Mouse (Mus musculus): ENCODE measurements at regions not wholly inside any gene's neighbourhood (a gene's known extent, or its start where the extent isn't known, plus 50 kb on each side); places are given as distances from the start of the nearest gene placed in this dataset.
A peak's percentile ranks its signal among the peaks of the same experiment; 100 is the strongest.

- H3K36me3 ChIP-seq = no peaks in the 10 kb centered on the region
- WGBS = 76% methylated on average over 7 of the region's 7 CpGs
These were observed 578.3 kb upstream of the Ccdc54 start for GRCm38 (mm10) chr16:51169294-51169693.

GRCm38 (mm10) chr16:51160768-51161167, 569.8 kb upstream of the Ccdc54 start:
- Histone ChIP-seq H3K36me3 (no peaks in the 10 kb centered on the region), H3K9me3 (no peaks in the 10 kb centered on the region), H3K9ac (no peak overlapping the region), H3K27me3 (no peaks in the 10 kb centered on the region), H3K4me2 (no peak overlapping the region), H3K27ac (no peak overlapping the region), H3K4me3 (no peak overlapping the region), H3K4me1 (replicated peaks) (no peaks in the 10 kb centered on the region)
- no peak for ATAC-seq (ENCODE audit: low FRiP score)
- 73% methylated on average over 5 of the region's 5 CpGs for WGBS

More at GRCm38 (mm10) chr16:51169294-51169693, 578.3 kb upstream of the Ccdc54 start:
- Histone ChIP-seq H3K4me2 (no peak overlapping the region), H3K27me3 (no peaks in the 10 kb centered on the region), H3K27ac (no peak overlapping the region), H3K4me3 (no peak overlapping the region), H3K9ac (no peak overlapping the region), H3K4me1 (replicated peaks) (no peaks in the 10 kb centered on the region), H3K9me3 (no peaks in the 10 kb centered on the region)
- no peak for ATAC-seq (ENCODE audit: low FRiP score)

- Histone ChIP-seq H3K4me2 (no peak overlapping the region), H3K9ac (no peak overlapping the region), H3K4me3 (no peak overlapping the region), H3K4me1 (replicated peaks) (no peaks in the 10 kb centered on the region), H3K27ac (no peak overlapping the region), H3K27me3 (no peaks in the 10 kb centered on the region), H3K9me3 (no peaks in the 10 kb centered on the region), H3K36me3 (no peaks in the 10 kb centered on the region)
- no peak for ATAC-seq (ENCODE audit: low FRiP score)
- WGBS = 95% methylated on average over 7 of the region's 7 CpGs
These were observed 547.6 kb upstream of the Ccdc54 start for GRCm38 (mm10) chr16:51138575-51138974.

GRCm38 (mm10) chr16:51119835-51120234, 528.9 kb upstream of the Ccdc54 start:
- H3K27me3 ChIP-seq = no peaks in the 10 kb centered on the region
- no peak for ATAC-seq (ENCODE audit: low FRiP score)
- no peak overlapping the region for H3K4me3 ChIP-seq
- WGBS = 76% methylated on average over 1 of the region's 1 CpGs
- no peak overlapping the region for H3K9ac ChIP-seq
- H3K27ac ChIP-seq = no peak overlapping the region
- no peaks in the 10 kb centered on the region for H3K9me3 ChIP-seq
- H3K4me1 ChIP-seq (replicated peaks) = peaks cover 5% of the 10 kb centered on the region; the same call in 1 of the 2 replicates
- H3K36me3 ChIP-seq = no peaks in the 10 kb centered on the region
- H3K4me2 ChIP-seq = no peak overlapping the region

- ATAC-seq (ENCODE audit: low FRiP score) = peak; percentile 24; the same call in 1 of the 2 replicates
- no peaks in the 10 kb centered on the region for H3K9me3 ChIP-seq
- no peaks in the 10 kb centered on the region for H3K27me3 ChIP-seq
- no peak overlapping the region for H3K4me3 ChIP-seq
- 0 out of 2 replicates have a peak overlapping the region, but pooled peaks have one; percentile 25 for H3K4me2 ChIP-seq
- no peaks in the 10 kb centered on the region for H3K36me3 ChIP-seq
- H3K27ac ChIP-seq = no peak overlapping the region
- 43% methylated on average over 3 of the region's 3 CpGs for whole genome bisulfite sequencing
- H3K4me1 ChIP-seq (replicated peaks) = peaks cover 5% of the 10 kb centered on the region; the same call in 1 of the 2 replicates
- no peak overlapping the region for H3K9ac ChIP-seq
These were observed 527.4 kb upstream of the Ccdc54 start for GRCm38 (mm10) chr16:51118365-51118764.

- H3K4me2 ChIP-seq = peak overlapping the region; percentile 25
- 29% methylated on average over 5 of the region's 5 CpGs for WGBS
- no peaks in the 10 kb centered on the region for H3K27me3 ChIP-seq
- peaks cover 5% of the 10 kb centered on the region; the same call in 1 of the 2 replicates for H3K4me1 ChIP-seq (replicated peaks)
- H3K27ac ChIP-seq = peak overlapping the region; percentile 10; the same call in 1 of the 2 replicates
- peak; percentile 46; the same call in 1 of the 2 replicates for ATAC-seq (ENCODE audit: low FRiP score)
- H3K9me3 ChIP-seq = no peaks in the 10 kb centered on the region
- H3K36me3 ChIP-seq = no peaks in the 10 kb centered on the region
- H3K9ac ChIP-seq = no peak overlapping the region
- no peak overlapping the region for H3K4me3 ChIP-seq
These were observed 526.9 kb upstream of the Ccdc54 start for GRCm38 (mm10) chr16:51117836-51118235.

GRCm38 (mm10) chr16:51109864-51110263, 518.9 kb upstream of the Ccdc54 start:
- Histone ChIP-seq H3K27ac (no peak overlapping the region), H3K9ac (no peak overlapping the region), H3K9me3 (no peaks in the 10 kb centered on the region), H3K36me3 (no peaks in the 10 kb centered on the region), H3K27me3 (no peaks in the 10 kb centered on the region), H3K4me3 (no peak overlapping the region), H3K4me1 (replicated peaks) (no peaks in the 10 kb centered on the region), H3K4me2 (no peak overlapping the region)
- ATAC-seq (ENCODE audit: low FRiP score) = no peak

GRCm38 (mm10) chr16:51107421-51107820, 516.5 kb upstream of the Ccdc54 start:
- no peak for ATAC-seq (ENCODE audit: low FRiP score)
- H3K36me3 ChIP-seq = no peaks in the 10 kb centered on the region
- no peak overlapping the region for H3K27ac ChIP-seq
- H3K4me2 ChIP-seq = no peak overlapping the region
- no peaks in the 10 kb centered on the region for H3K27me3 ChIP-seq
- no peaks in the 10 kb centered on the region for H3K4me1 ChIP-seq (replicated peaks)
- no peak overlapping the region for H3K4me3 ChIP-seq
- no peaks in the 10 kb centered on the region for H3K9me3 ChIP-seq
- 93% methylated on average over 4 of the region's 4 CpGs for WGBS
- no peak overlapping the region for H3K9ac ChIP-seq

- Histone ChIP-seq H3K4me2 (no peak overlapping the region), H3K27me3 (no peaks in the 10 kb centered on the region), H3K4me3 (no peak overlapping the region), H3K4me1 (replicated peaks) (no peaks in the 10 kb centered on the region), H3K36me3 (no peaks in the 10 kb centered on the region), H3K27ac (no peak overlapping the region), H3K9ac (no peak overlapping the region), H3K9me3 (no peaks in the 10 kb centered on the region)
- no peak for ATAC-seq (ENCODE audit: low FRiP score)
- 79% methylated on average over 7 of the region's 7 CpGs for WGBS
These were observed 495.6 kb upstream of the Ccdc54 start for GRCm38 (mm10) chr16:51086556-51086955.

GRCm38 (mm10) chr16:51080146-51080545, 489.2 kb upstream of the Ccdc54 start:
- 77% methylated on average over 4 of the region's 4 CpGs for WGBS
- Histone ChIP-seq H3K36me3 (no peaks in the 10 kb centered on the region), H3K4me1 (replicated peaks) (no peaks in the 10 kb centered on the region), H3K4me3 (no peak overlapping the region), H3K4me2 (no peak overlapping the region), H3K9me3 (no peaks in the 10 kb centered on the region), H3K27ac (no peak overlapping the region), H3K9ac (no peak overlapping the region), H3K27me3 (no peaks in the 10 kb centered on the region)
- no peak for ATAC-seq (ENCODE audit: low FRiP score)

GRCm38 (mm10) chr16:51048650-51049049, 457.7 kb upstream of the Ccdc54 start:
- Histone ChIP-seq H3K4me1 (replicated peaks) (no peaks in the 10 kb centered on the region), H3K9me3 (no peaks in the 10 kb centered on the region), H3K27me3 (no peaks in the 10 kb centered on the region), H3K4me2 (no peak overlapping the region), H3K36me3 (no peaks in the 10 kb centered on the region), H3K4me3 (no peak overlapping the region), H3K27ac (no peak overlapping the region), H3K9ac (no peak overlapping the region)
- WGBS = 79% methylated on average over 2 of the region's 2 CpGs
- no peak for ATAC-seq (ENCODE audit: low FRiP score)

- H3K27ac ChIP-seq = no peak overlapping the region
- ATAC-seq (ENCODE audit: low FRiP score) = no peak
These were observed 457.2 kb upstream of the Ccdc54 start for GRCm38 (mm10) chr16:51048169-51048568.

GRCm38 (mm10) chr16:51041311-51041710, 450.4 kb upstream of the Ccdc54 start:
- no peak for ATAC-seq (ENCODE audit: low FRiP score)
- no peak overlapping the region for H3K9ac ChIP-seq
- H3K4me3 ChIP-seq = no peak overlapping the region
- H3K4me2 ChIP-seq = no peak overlapping the region
- H3K4me1 ChIP-seq (replicated peaks) = no peaks in the 10 kb centered on the region
- 89% methylated on average over 4 of the region's 4 CpGs for WGBS
- no peaks in the 10 kb centered on the region for H3K9me3 ChIP-seq
- H3K27ac ChIP-seq = no peak overlapping the region
- no peaks in the 10 kb centered on the region for H3K27me3 ChIP-seq
- H3K36me3 ChIP-seq = no peaks in the 10 kb centered on the region

More at GRCm38 (mm10) chr16:51048169-51048568, 457.2 kb upstream of the Ccdc54 start:
- Histone ChIP-seq H3K9me3 (no peaks in the 10 kb centered on the region), H3K4me2 (no peak overlapping the region), H3K27me3 (no peaks in the 10 kb centered on the region), H3K9ac (no peak overlapping the region), H3K4me3 (no peak overlapping the region), H3K4me1 (replicated peaks) (no peaks in the 10 kb centered on the region), H3K36me3 (no peaks in the 10 kb centered on the region)
- WGBS = 81% methylated on average over 4 of the region's 4 CpGs

Data from hindbrain, embryonic 13.5 days (tissue).